Mouse (Mus musculus) liver, embryonic 14.5 days (tissue): ENCODE measurements around the gene Anapc1.

ENCODE experiments used
- CTCF ChIP-seq: IDR thresholded peaks from 2 replicates; pipeline ENCODE4 v1.5.1; 2016; ENCODE audit warnings: antibody characterized with exemption, low read depth, control low read depth
- EP300 ChIP-seq: IDR thresholded peaks from 2 replicates; pipeline ENCODE4 v1.6.1; 2016; ENCODE audit warnings: antibody characterized with exemption, low read depth

DNA sequence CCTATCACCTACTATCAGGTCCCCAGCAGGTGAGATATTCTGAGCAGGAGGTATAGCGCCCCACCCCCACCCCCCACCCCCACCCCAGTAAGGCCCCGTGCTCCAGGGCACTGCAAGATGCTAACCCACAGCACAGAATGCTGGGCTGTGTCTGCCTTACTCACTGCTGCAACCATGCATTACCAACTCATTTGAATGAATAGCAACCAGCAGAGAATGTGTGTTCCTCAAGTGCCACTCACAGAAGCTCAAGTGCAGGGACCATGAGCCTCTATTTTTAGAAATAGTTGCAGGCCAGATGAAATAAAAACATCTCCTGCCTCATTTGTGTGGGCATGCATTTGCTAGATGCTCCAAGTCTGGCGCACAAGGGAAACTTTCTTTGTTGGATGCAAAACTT lies 40.4 kb upstream of the Anapc1 start:
- TF ChIP-seq EP300 (no peak), CTCF (no peak)
